Mouse (Mus musculus): ENCODE measurements at regions not wholly inside any gene's neighbourhood (a gene's known extent, or its start where the extent isn't known, plus 50 kb on each side); places are given as distances from the start of the nearest gene placed in this dataset.

DNA sequence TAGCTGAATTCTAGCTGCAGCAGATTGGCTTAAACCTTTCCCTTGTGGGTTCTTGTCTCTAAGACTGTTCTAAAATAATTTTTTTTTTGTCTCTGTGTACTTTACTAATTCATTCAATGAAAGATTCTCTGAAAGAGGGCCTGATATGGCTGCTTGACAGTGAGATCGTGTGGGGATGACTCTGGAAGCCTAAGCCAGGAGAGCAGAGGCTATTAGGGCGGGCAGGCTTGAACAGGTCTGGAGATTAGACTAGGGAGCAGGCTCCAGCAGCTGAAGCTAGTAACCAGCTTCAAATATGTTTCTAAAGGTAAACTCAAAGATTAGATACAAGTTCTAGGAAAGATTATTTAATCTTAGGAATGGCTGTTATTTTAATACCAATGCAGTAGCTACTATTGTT lies 491.9 kb downstream of the Plcl1 start:
- Histone ChIP-seq H3K9ac (no peak overlapping the region), H3K4me2 (no peak overlapping the region), H3K4me1 (peaks cover 3% of the 10 kb centered on the region; the same call in 1 of the 2 replicates), H3K4me3 (no peak overlapping the region), H3K27ac (no peak overlapping the region), H3K36me3 (ENCODE audit: poor library complexity, severe bottlenecking) (no peaks in the 10 kb centered on the region), H3K27me3 (peaks cover 5% of the 10 kb centered on the region; the same call in 1 of the 2 replicates), H3K9me3 (replicated peaks) (no peaks in the 10 kb centered on the region)
- WGBS, result 55% methylated on average over 2 of the region's 2 CpGs
- ATAC-seq, result no peak

DNA sequence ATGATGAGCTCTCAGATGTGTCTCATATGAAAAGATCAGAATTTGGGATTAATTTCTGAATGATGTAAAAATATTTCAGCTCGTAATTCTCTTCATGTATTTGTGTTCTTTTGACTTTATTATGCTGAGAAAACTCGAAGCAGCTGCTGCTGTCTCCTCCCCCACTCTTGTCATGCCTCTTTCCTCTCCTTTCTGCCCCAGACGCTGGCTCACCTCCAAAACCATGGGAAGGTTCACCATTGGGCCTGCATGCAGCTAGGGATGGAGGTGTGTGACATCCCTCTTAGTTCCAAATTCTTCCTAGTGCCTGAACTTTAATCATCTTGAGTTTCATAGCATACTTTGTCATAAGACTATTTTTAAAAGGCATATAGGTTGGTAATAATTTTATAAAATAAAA lies 492.3 kb downstream of the Plcl1 start:
- 25% methylated on average over 3 of the region's 3 CpGs for WGBS
- Histone ChIP-seq H3K27me3 (peaks cover 5% of the 10 kb centered on the region; the same call in 1 of the 2 replicates), H3K9me3 (replicated peaks) (no peaks in the 10 kb centered on the region), H3K4me2 (no peak overlapping the region), H3K36me3 (ENCODE audit: poor library complexity, severe bottlenecking) (no peaks in the 10 kb centered on the region), H3K9ac (no peak overlapping the region), H3K4me3 (no peak overlapping the region), H3K27ac (no peak overlapping the region), H3K4me1 (peaks cover 3% of the 10 kb centered on the region; the same call in 1 of the 2 replicates)
- ATAC-seq, result no peak

DNA sequence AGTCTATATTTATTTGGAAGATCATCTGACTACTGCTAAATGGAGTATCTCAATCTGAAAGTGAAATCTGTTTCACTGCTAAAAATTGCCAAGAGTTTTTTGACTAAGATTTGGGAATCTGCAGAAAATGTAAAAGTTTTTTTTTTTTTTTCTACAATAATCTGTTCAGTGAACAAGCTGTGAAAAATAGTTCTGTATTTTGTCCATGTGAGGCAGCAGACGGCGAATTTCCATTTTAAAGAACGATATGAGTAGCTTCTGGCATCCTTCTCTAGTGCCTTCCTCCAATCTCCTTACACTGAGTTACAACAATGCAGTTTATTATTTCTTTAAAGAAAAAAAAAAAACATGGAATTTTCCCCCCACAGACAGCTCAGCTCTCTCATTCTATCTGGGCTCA lies 494.3 kb downstream of the Plcl1 start:
- 60% methylated on average over 3 of the region's 3 CpGs for WGBS
- Histone ChIP-seq H3K9ac (no peak overlapping the region), H3K4me1 (peaks cover 3% of the 10 kb centered on the region; the same call in 1 of the 2 replicates), H3K4me2 (no peak overlapping the region), H3K4me3 (no peak overlapping the region), H3K27me3 (peaks cover 5% of the 10 kb centered on the region; the same call in 1 of the 2 replicates), H3K27ac (no peak overlapping the region), H3K9me3 (replicated peaks) (no peaks in the 10 kb centered on the region), H3K36me3 (ENCODE audit: poor library complexity, severe bottlenecking) (no peaks in the 10 kb centered on the region)
- ATAC-seq, result peak; percentile 48; the same call in 1 of the 2 replicates

DNA sequence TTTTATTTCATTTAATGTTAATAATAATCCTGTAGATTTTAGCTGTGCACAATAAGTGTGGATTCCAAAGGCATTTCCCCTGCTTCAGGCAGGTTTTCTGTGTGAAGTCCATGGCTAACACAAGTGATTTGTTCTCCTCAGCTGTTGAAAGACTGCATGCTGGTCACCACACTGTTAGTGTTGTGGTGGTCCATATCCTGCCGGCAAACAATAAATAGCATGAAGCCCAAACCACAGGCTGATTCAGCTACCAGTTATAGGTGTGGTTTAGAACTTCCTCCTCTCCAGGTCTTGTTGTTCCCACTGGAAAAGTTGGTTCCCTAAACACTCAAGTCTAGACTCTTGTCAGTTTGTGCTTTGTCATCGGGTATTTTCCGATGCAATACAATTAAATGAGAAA lies 497.5 kb downstream of the Plcl1 start:
- no peak for ATAC-seq
- H3K4me2 ChIP-seq, result no peak overlapping the region
- H3K9me3 ChIP-seq (replicated peaks), result peaks cover 9% of the 10 kb centered on the region
- H3K9ac ChIP-seq, result no peak overlapping the region
- H3K36me3 ChIP-seq (ENCODE audit: poor library complexity, severe bottlenecking), result no peaks in the 10 kb centered on the region
- 93% methylated on average over 3 of the region's 3 CpGs for WGBS
- H3K27me3 ChIP-seq, result no peaks in the 10 kb centered on the region
- H3K27ac ChIP-seq, result no peak overlapping the region
- no peak overlapping the region for H3K4me3 ChIP-seq
- 0 out of 2 replicates have a peak, but pooled peaks cover under 1% of the 10 kb centered on the region for H3K4me1 ChIP-seq

DNA sequence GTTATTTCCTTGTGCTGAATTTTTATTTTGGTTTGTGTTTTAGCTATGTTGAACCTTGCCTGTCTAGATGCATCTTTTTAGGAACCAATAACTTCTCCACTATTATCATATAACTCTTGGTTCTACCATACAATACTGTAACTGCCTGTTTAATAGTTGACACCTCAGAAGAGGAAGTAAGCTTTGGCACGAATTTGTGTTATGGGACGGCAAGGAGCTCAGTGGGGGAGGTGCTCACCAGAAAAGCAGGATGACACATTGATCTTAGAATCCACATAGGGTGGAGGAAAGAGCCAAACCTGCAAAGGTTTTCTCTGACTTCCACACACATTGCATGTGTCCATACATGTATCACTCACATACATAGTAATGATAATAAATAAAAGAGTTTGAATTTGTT lies 498.9 kb downstream of the Plcl1 start:
- H3K9ac ChIP-seq, result no peak overlapping the region
- H3K36me3 ChIP-seq (ENCODE audit: poor library complexity, severe bottlenecking), result no peaks in the 10 kb centered on the region
- no peak overlapping the region for H3K4me3 ChIP-seq
- peaks cover 9% of the 10 kb centered on the region for H3K9me3 ChIP-seq (replicated peaks)
- no peak for ATAC-seq
- 94% methylated on average over 2 of the region's 2 CpGs for WGBS
- no peaks in the 10 kb centered on the region for H3K27me3 ChIP-seq
- H3K4me2 ChIP-seq, result no peak overlapping the region
- no peak overlapping the region for H3K27ac ChIP-seq
- no peaks in the 10 kb centered on the region for H3K4me1 ChIP-seq

DNA sequence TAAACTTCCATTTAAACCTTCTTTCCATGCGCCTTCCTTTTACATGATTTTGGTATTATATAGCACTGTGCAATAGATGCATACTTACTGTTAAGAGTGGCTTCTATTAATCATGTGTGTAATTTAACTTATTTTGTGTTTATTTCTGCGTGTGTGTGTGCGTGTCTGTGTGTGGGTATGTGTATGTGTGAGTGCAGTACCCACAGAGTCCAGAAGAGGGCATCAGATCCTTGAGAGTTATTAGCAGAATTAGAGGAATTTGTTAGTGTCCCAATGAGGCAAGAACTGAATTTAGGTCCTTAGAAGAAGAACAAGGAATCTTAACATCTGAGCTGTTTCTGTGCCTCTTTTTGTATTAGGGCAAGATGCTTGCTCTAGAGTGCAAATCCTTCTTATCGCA lies 499.5 kb downstream of the Plcl1 start:
- Histone ChIP-seq H3K36me3 (ENCODE audit: poor library complexity, severe bottlenecking) (no peaks in the 10 kb centered on the region), H3K9ac (no peak overlapping the region)

DNA sequence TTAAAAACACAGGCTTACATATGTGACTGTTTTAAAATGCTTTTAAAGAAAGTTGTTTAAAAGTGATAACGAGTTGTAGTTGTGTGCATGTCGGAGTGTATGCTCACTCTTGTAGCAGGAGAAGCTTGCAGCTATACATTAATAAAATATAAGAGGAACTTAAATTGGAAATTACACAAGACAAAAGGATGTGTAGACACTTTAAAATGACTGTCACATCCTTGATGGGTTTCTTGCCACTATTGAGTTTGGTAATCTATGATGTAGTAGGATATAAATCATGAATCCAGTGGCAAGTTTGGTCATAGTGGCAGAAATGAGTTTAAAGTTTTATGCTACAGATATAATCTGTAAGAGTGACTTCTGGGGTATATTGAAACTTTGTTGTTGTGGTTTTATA lies 504.3 kb downstream of the Plcl1 start:
- Histone ChIP-seq H3K4me2 (no peak overlapping the region), H3K27ac (no peak overlapping the region), H3K36me3 (ENCODE audit: poor library complexity, severe bottlenecking) (no peaks in the 10 kb centered on the region), H3K9me3 (replicated peaks) (peaks cover 9% of the 10 kb centered on the region), H3K4me3 (no peak overlapping the region), H3K4me1 (peaks cover 19% of the 10 kb centered on the region), H3K9ac (no peak overlapping the region), H3K27me3 (no peaks in the 10 kb centered on the region)
- no peak for ATAC-seq
- WGBS, result 91% methylated on average over 2 of the region's 2 CpGs

More for the DNA sequence above, 499.5 kb downstream of the Plcl1 start:
- Histone ChIP-seq H3K9me3 (replicated peaks) (peaks cover 9% of the 10 kb centered on the region), H3K27ac (no peak overlapping the region), H3K4me3 (no peak overlapping the region), H3K4me2 (no peak overlapping the region), H3K4me1 (no peaks in the 10 kb centered on the region), H3K27me3 (no peaks in the 10 kb centered on the region)
- ATAC-seq, result no peak
- WGBS, result 98% methylated on average over 4 of the region's 4 CpGs

DNA sequence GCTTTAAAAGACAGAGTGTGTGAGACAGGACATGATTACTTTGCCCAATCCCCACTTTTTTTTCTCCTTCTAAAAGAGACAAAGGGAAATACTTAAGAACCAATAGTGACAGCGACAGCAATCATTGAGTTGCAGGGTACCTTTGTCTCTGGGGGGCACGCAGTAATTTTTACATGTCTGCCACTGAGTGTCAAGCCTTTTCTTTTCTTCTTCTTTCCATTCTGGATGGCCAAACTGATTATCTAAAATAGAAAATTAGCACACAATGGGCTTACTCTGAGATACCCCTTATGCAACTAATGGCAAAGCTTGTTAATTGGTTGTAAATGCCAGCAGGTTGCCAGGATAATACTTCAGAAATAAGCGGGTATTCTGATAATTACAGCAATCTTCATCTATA lies 508.6 kb downstream of the Plcl1 start:
- Histone ChIP-seq H3K4me3 (no peak overlapping the region), H3K4me1 (peaks cover 27% of the 10 kb centered on the region), H3K9me3 (replicated peaks) (no peaks in the 10 kb centered on the region), H3K4me2 (no peak overlapping the region; the same call in 1 of the 2 replicates), H3K27me3 (no peaks in the 10 kb centered on the region), H3K27ac (no peak overlapping the region), H3K36me3 (ENCODE audit: poor library complexity, severe bottlenecking) (no peaks in the 10 kb centered on the region), H3K9ac (no peak overlapping the region)
- ATAC-seq, result peak; percentile 66; the same call in 1 of the 2 replicates
- 10% methylated on average over 3 of the region's 3 CpGs for WGBS

DNA sequence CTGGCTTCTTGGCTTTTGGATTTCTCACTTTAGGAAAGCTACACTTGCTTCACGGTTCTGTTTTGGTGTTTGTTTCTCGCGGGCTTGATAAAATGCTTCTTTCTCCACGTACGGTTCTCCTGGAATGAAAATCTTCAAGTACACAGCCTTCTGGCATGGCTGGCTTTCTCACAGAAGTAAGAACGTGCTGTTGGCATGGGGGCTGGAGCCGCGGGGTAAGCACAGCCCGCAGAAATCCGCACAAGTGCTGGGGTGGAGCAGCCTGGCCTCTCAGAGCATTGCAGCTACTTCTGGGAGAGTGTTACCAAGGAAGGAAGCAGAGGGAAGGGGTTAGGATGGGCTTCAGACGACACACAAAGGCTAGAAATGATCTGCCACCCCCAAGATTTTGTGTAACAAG lies 510.2 kb downstream of the Plcl1 start:
- H3K27ac ChIP-seq, result no peak overlapping the region
- H3K9me3 ChIP-seq (replicated peaks), result no peaks in the 10 kb centered on the region
- no peak for ATAC-seq
- no peaks in the 10 kb centered on the region for H3K27me3 ChIP-seq
- H3K4me1 ChIP-seq, result peaks cover 24% of the 10 kb centered on the region
- 49% methylated on average over 11 of the region's 11 CpGs for WGBS
- H3K4me2 ChIP-seq, result no peak overlapping the region
- H3K9ac ChIP-seq, result no peak overlapping the region
- no peaks in the 10 kb centered on the region for H3K36me3 ChIP-seq (ENCODE audit: poor library complexity, severe bottlenecking)
- no peak overlapping the region for H3K4me3 ChIP-seq

DNA sequence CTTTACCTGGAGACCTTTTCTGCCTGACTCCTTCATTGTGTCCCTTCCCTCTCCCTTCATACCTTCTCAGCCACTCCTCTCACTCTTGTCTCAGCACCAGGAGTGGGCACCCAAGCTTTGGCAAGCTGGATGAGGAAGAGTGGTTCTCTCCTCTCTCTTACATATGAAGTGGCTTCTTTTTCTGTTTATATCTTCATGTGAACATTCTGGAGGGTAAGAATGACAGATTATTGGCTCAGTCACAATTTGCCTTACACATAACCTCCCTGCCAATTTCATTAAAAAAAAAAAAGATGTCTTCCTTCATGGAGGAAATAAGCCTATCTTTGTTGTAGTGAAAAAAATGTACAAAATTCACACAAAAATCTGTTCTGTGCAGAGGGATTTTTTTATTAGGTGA lies 513.8 kb downstream of the Plcl1 start:
- H3K27me3 ChIP-seq, result no peaks in the 10 kb centered on the region
- H3K4me3 ChIP-seq, result no peak overlapping the region
- no peak overlapping the region for H3K27ac ChIP-seq
- no peaks in the 10 kb centered on the region for H3K9me3 ChIP-seq (replicated peaks)
- no peak overlapping the region for H3K4me2 ChIP-seq
- no peak overlapping the region for H3K9ac ChIP-seq
- H3K4me1 ChIP-seq, result peaks cover 12% of the 10 kb centered on the region
- ATAC-seq, result no peak; the same call in 1 of the 2 replicates
- H3K36me3 ChIP-seq (ENCODE audit: poor library complexity, severe bottlenecking), result no peaks in the 10 kb centered on the region

DNA sequence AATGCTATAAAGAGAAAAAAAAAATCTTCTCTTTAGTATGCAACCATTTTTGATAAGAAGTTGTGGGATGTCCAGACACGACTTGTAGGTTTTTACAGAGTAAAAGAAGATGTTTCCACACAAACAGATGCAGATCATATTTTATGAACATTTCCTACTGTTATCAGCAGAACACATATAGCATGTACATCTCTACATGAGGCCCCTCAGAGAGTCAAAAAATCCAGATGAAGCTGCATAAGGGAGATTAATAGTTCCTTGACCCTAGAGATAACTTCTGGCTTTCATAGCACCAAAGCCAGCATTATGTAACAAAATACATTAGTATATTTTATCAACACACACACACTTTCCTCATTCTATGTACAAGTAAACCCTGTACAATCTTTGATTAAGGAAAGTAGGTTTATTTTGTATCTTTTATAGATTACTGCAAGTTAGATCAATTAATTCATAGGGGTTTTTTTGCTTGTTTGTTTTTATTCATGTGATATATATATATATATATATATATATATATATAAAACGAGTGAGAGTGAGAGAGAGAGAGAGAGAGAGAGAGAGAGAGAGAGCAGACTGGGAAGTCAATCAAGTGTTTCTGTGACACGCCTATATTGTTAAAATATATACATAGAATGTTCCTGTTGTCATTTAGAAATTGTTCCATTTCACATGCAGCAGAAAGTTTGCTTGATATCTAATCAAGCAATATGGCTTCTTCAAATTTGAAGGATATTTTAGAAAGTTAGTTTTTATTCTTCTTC lies 541.2 kb downstream of the Plcl1 start:
- ATAC-seq, result no peak

DNA sequence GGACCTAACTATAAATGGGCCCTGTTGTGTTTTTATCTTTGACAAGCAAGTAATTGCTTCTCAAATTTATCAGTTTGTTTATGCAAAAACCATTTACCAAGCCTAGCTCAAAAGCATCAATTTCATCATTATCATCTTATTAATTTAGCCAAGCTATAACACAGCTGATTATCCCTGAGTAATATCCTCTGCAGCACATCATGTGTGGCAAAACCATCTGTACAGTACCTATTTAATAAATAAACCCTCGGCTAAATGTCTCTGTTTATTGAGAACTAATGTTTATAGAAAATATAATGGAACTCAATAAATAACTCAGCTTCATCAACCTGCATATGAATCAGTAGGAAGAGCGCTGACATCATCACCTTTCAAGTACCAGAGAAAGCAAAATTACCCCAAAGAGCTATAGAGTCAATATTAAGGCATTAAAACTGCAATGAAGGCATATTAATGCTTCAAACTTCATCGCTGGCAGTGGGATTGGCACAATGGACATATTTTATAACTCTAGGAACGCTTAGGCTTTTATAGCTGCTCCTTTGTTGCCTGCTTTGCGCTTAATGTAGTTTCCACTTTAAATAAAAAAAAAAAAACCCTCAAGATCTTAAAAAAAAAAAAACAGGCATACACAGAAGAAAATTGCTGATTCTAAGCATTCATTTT lies 542.0 kb downstream of the Plcl1 start:
- Histone ChIP-seq H3K4me3 (no peak overlapping the region), H3K9ac (no peak overlapping the region), H3K4me2 (no peak overlapping the region), H3K27me3 (no peaks in the 10 kb centered on the region), H3K9me3 (replicated peaks) (no peaks in the 10 kb centered on the region), H3K36me3 (ENCODE audit: poor library complexity, severe bottlenecking) (no peaks in the 10 kb centered on the region), H3K27ac (no peak overlapping the region), H3K4me1 (no peaks in the 10 kb centered on the region)
- WGBS, result 80% methylated on average over 5 of the region's 5 CpGs
- no peak for ATAC-seq

More for the DNA sequence above, 541.2 kb downstream of the Plcl1 start:
- WGBS, result 76% methylated on average over 3 of the region's 3 CpGs
- Histone ChIP-seq H3K4me3 (no peak overlapping the region), H3K9ac (no peak overlapping the region), H3K27ac (no peak overlapping the region), H3K4me1 (no peaks in the 10 kb centered on the region), H3K27me3 (no peaks in the 10 kb centered on the region), H3K36me3 (ENCODE audit: poor library complexity, severe bottlenecking) (no peaks in the 10 kb centered on the region), H3K4me2 (no peak overlapping the region), H3K9me3 (replicated peaks) (no peaks in the 10 kb centered on the region)

Data from forebrain, embryonic 13.5 days (tissue).